Mouse (Mus musculus): ENCODE results near the gene Gm8882.
"Not testable (repeated sequence)": the region's sequence is repeated elsewhere in the genome, so short reads cannot be mapped to it uniquely, and the experiment has no call there.

Gene Gm8882

DNA sequence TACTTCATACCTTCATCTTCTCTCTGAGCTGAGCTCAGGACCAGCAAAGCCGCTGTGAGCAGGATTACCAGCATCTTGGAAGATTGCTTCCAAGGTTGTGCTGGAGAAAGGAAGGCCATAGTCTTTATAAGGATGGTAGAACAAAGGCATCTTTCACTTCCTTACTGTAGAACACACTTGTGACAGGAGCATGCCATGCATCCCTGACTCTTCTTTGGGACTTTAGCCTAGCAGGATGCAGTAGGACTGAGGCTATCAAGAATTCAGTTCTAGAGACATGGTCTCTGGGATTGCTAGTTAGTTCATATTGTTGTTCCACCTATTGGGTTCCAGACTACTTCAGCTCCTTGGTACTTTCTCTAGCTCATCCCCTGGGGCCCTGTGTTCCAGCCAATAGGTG, at the start of gene Gm8882:
Gene Gm8882 (minus strand): TSS at position 101 of the 400 bp plus-strand sequence.
- not testable (repeated sequence) for DNase-seq (ENCODE audit: low spot score in 2 of 2)

DNA sequence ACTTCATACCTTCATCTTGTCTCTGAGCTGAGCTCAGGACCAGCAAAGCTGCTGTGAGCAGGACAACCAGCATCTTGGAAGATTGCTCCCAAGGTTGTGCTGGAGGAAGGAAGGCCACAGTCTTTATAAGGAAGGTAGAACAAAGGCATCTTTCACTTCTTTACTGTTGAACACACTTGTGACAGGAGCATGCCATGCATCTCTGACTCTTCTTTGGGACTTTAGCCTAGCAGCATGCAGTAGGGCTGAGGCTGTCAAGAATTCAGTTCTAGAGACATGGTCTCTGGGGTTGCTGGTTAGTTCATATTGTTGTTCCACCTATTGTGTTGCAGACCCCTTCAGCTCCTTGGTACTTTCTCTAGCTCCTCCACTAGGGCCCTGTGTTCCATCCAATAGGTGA, 49.3 kb downstream of the Gm8882 start, which contains the start of gene Prpmp5:
Gene Prpmp5 (minus strand): TSS at position 101 of the 400 bp plus-strand sequence.
- DNase-seq (ENCODE audit: low spot score in 2 of 2), result not testable (repeated sequence)
